Mouse (Mus musculus) erythroblast, embryonic 14.5 days (primary cell): ENCODE data around the gene Gm8362. TPM values are rescaled to one million over a fixed set of nuclear protein-coding genes. Genes with fewer than 3 reads are reported as not detected.
"Not testable (repeated sequence)": the region's sequence is repeated elsewhere in the genome, so short reads cannot be mapped to it uniquely, and the experiment has no call there.

ENCODE experiments used
- H3K27me3 ChIP-seq: 2 replicates; pipeline ENCODE4 v1.6.1; 2012; ENCODE audit warnings: inconsistent platforms; ENCODE audit not compliant: control insufficient read depth
- H3K36me3 ChIP-seq: 2 replicates; pipeline ENCODE4 v1.6.1; 2012; ENCODE audit warnings: mild to moderate bottlenecking, inconsistent platforms; ENCODE audit not compliant: control insufficient read depth
- H3K4me1 ChIP-seq: 2 replicates; pipeline ENCODE4 v1.6.1; 2012; ENCODE audit warnings: inconsistent platforms; ENCODE audit not compliant: control insufficient read depth
- H3K4me3 ChIP-seq: replicated peaks from 2 replicates; pipeline ENCODE3; 2012; ENCODE audit warnings: moderate library complexity, mild to moderate bottlenecking, inconsistent platforms
- H3K9me3 ChIP-seq: 2 replicates; pipeline ENCODE4 v1.6.1; 2012; ENCODE audit warnings: low read length, inconsistent platforms, mixed read lengths; ENCODE audit not compliant: control insufficient read depth
- polyA plus RNA-seq: library from polyadenylated mRNA; stranded (reverse); fragments of >175 nt; gene quantifications from 2 replicates; pipeline ENCODE4 v1.2.3, GENCODE M21; 2012

Gm8362 gene
- polyA plus RNA-seq: not detected in 2 replicates

- H3K4me3 ChIP-seq, H3K4me1 ChIP-seq, H3K36me3 ChIP-seq, H3K27me3 ChIP-seq, H3K9me3 ChIP-seq: not testable (repeated sequence)
Measured at GRCm38 (mm10) chr14:6774311-6774710, at the start of gene Gm8362. TSS of gene Gm8362 (minus strand) at chr14:6774411.

- H3K9me3 ChIP-seq, H3K4me3 ChIP-seq, H3K4me1 ChIP-seq, H3K27me3 ChIP-seq, H3K36me3 ChIP-seq: not testable (repeated sequence)
Measured at GRCm38 (mm10) chr14:6823297-6823696, 49.1 kb upstream of the Gm8362 start.

- not testable (repeated sequence) for H3K4me3 ChIP-seq, H3K27me3 ChIP-seq, H3K9me3 ChIP-seq, H3K4me1 ChIP-seq, H3K36me3 ChIP-seq
Measured at GRCm38 (mm10) chr14:6757231-6757536, 17.0 kb downstream of the Gm8362 start.

- H3K4me1 ChIP-seq, H3K36me3 ChIP-seq, H3K9me3 ChIP-seq, H3K4me3 ChIP-seq, H3K27me3 ChIP-seq: not testable (repeated sequence)
Measured at GRCm38 (mm10) chr14:6756384-6757230, 17.6 kb downstream of the Gm8362 start.

GRCm38 (mm10) chr14:6742232-6742631 lies 32.0 kb downstream of the Gm8362 start, which contains the start of gene Gm3636:
TSS of gene Gm3636 (minus strand) at chr14:6742332.
- H3K36me3 ChIP-seq, H3K9me3 ChIP-seq, H3K27me3 ChIP-seq, H3K4me3 ChIP-seq, H3K4me1 ChIP-seq: not testable (repeated sequence)

- not testable (repeated sequence) for H3K36me3 ChIP-seq, H3K27me3 ChIP-seq, H3K4me3 ChIP-seq, H3K4me1 ChIP-seq, H3K9me3 ChIP-seq
Measured at GRCm38 (mm10) chr14:6720151-6720550, 54.1 kb downstream of the Gm8362 start, which contains the start of gene Gm8050. TSS of gene Gm8050 (minus strand) at chr14:6720251.

Other genes with a start within 250 kb of the Gm8362 start
- not detected in 2 replicates for gene Gm8356, start 237.1 kb downstream of the Gm8362 start, polyA plus RNA-seq
- gene Gm3629, start 183.8 kb downstream of the Gm8362 start, polyA plus RNA-seq: not detected in 2 replicates
- not detected in 2 replicates for gene Gm3460, start 152.0 kb downstream of the Gm8362 start, polyA plus RNA-seq
- not detected in 2 replicates for gene Gm10251, start 90.2 kb downstream of the Gm8362 start, polyA plus RNA-seq
- not detected in 2 replicates for gene Gm8050, start 54.2 kb downstream of the Gm8362 start, polyA plus RNA-seq
- not detected in 2 replicates for gene Gm3636, start 32.1 kb downstream of the Gm8362 start, polyA plus RNA-seq
- not detected in 2 replicates for gene Gm3642, start 65.9 kb upstream of the Gm8362 start, polyA plus RNA-seq
- not detected in 2 replicates for gene Gm3667, start 115.6 kb upstream of the Gm8362 start, polyA plus RNA-seq
- gene Gm6356, start 199.4 kb upstream of the Gm8362 start, polyA plus RNA-seq: not detected in 2 replicates